Mouse (Mus musculus) liver, postnatal 0 days (tissue): ENCODE measurements around the gene Repin1. TPM values are rescaled to one million over a fixed set of nuclear protein-coding genes. Genes with fewer than 3 reads are reported as not detected.

Experiments
- ATAC-seq: fragments of 200-750 bp; cut with Nextera tagmentation; 2 replicates; pipeline ENCODE4 v1.8.0; 2017; ENCODE audit warnings: mild to moderate bottlenecking, moderate library complexity
- DNase-seq: peaks from one replicate; pipeline ENCODE4 v3.0.0-alpha.2; 2016
- H3K27ac ChIP-seq: fragments of 300-500 bp; sonication (generic); 2 replicates; pipeline ENCODE4 v1.5.1; 2014; ENCODE audit warnings: antibody characterized with exemption, moderate library complexity, mild to moderate bottlenecking, low read depth
- H3K27me3 ChIP-seq: fragments of 300-500 bp; sonication (generic); 2 replicates; pipeline ENCODE4 v1.6.1; 2014; ENCODE audit warnings: low read length, control low read depth, mixed read lengths; ENCODE audit not compliant: insufficient read depth
- H3K36me3 ChIP-seq: fragments of 300-500 bp; sonication (generic); replicated peaks from 2 replicates; pipeline ENCODE4 v1.6.1; 2014; ENCODE audit warnings: mild to moderate bottlenecking, control low read depth, low read length, moderate library complexity, mixed read lengths; ENCODE audit not compliant: insufficient read depth
- H3K4me1 ChIP-seq: fragments of 300-500 bp; sonication (generic); 2 replicates; pipeline ENCODE4 v1.6.1; 2014; ENCODE audit warnings: antibody characterized with exemption, mild to moderate bottlenecking, control low read depth; ENCODE audit not compliant: insufficient read depth
- H3K4me2 ChIP-seq: fragments of 300-500 bp; sonication (generic); 2 replicates; pipeline ENCODE4 v1.6.1; 2014; ENCODE audit warnings: low read depth, mild to moderate bottlenecking, low read length, moderate library complexity, mixed read lengths
- H3K4me3 ChIP-seq: fragments of 300-500 bp; sonication (generic); 2 replicates; pipeline ENCODE4 v1.5.1; 2014; ENCODE audit warnings: low read depth, low read length
- H3K9ac ChIP-seq: fragments of 300-500 bp; sonication (generic); replicated peaks from 2 replicates; pipeline ENCODE4 v1.6.1; 2014; ENCODE audit warnings: mild to moderate bottlenecking, moderate library complexity
- H3K9me3 ChIP-seq: fragments of 300-500 bp; sonication (generic); 2 replicates; pipeline ENCODE4 v1.6.1; 2016; ENCODE audit warnings: mild to moderate bottlenecking, control low read depth, low read length, mixed read lengths
- CTCF ChIP-seq: sonication (generic); IDR thresholded peaks from 2 replicates; pipeline ENCODE4 v1.5.1; 2016; ENCODE audit warnings: antibody characterized with exemption, low read depth
- EP300 ChIP-seq: IDR thresholded peaks from 2 replicates; pipeline ENCODE4 v1.6.1; 2016; ENCODE audit warnings: antibody characterized with exemption, low read depth, mild to moderate bottlenecking
- WGBS: fragments of 180-500 bp; shearing (Covaris S2); extraction: QIAGEN DNeasy Blood & Tissue Kit; methylation state at CpG from one replicate; pipeline ENCODE4 v1.1.7; 2014; ENCODE audit not compliant: insufficient replicate concordance; 5-methylcytosine and 5-hydroxymethylcytosine counted together
- polyA plus RNA-seq: library from polyadenylated mRNA; unstranded; fragments of >200 nt; fragmentation: Nextera tagmentation; extraction: Ambion mirVana; gene quantifications from 2 replicates; pipeline ENCODE4 v1.2.1, GENCODE M21; 2015

The Repin1 gene
- polyA plus RNA-seq, 1 experiment from 2014 or later = 14.4 TPM

- peak overlapping the region; percentile 42 for H3K4me3 ChIP-seq
- 2% methylated on average over 32 of the region's 32 CpGs for WGBS
- TF ChIP-seq EP300 (no peak), CTCF (no peak)
- ATAC-seq = no peak
- DNase-seq = peak; percentile 35
- H3K9ac ChIP-seq = peak overlapping the region; percentile 46
- H3K4me2 ChIP-seq = peak overlapping the region; percentile 79
- H3K36me3 ChIP-seq = no peaks in the 10 kb centered on the region
- H3K9me3 ChIP-seq = no peaks in the 10 kb centered on the region
- H3K4me1 ChIP-seq = peaks cover 16% of the 10 kb centered on the region
- H3K27me3 ChIP-seq = peaks cover 20% of the 10 kb centered on the region
- no peak overlapping the region for H3K27ac ChIP-seq
Measured at GRCm38 (mm10) chr6:48626984-48627383, 33.3 kb downstream of the Repin1 start.

DNA sequence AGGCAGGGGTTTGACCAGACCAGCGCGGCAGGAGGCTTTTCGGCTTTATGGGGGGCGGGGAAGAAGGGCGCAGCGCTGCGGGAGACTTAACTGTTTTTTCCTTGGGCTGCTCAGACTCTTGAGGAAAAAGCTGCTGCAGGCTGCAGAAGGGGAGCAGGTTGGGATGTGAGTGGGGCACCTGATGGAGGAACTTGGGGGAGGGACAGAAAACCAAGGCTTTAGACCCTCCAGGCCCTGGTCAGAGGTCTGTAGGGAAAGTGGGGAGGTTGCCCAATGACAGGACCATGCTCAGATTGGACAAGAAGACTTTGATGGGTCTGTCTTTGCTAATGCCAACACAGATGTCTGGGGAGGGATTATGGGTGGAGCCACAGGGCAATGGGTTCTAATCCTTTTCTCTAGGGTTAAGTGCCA lies 33.8 kb downstream of the Repin1 start:
- ATAC-seq = no peak
- DNase-seq = no peak
- Histone ChIP-seq H3K4me2 (peak overlapping the region; percentile 79), H3K27ac (no peak overlapping the region), H3K36me3 (no peaks in the 10 kb centered on the region), H3K9ac (peak overlapping the region; percentile 46), H3K4me3 (peak overlapping the region; percentile 42), H3K9me3 (no peaks in the 10 kb centered on the region), H3K27me3 (peaks cover 20% of the 10 kb centered on the region), H3K4me1 (peaks cover 16% of the 10 kb centered on the region)
- 5% methylated on average over 7 of the region's 7 CpGs for WGBS
- TF ChIP-seq EP300 (no peak), CTCF (no peak)

- WGBS = 54% methylated on average over 3 of the region's 3 CpGs
- Histone ChIP-seq H3K9ac (no peak overlapping the region), H3K4me3 (no peak overlapping the region), H3K27ac (no peak overlapping the region), H3K27me3 (peaks cover 20% of the 10 kb centered on the region), H3K4me2 (no peak overlapping the region), H3K9me3 (no peaks in the 10 kb centered on the region), H3K36me3 (no peaks in the 10 kb centered on the region), H3K4me1 (peaks cover 16% of the 10 kb centered on the region)
- DNase-seq = no peak
- ATAC-seq = no peak
- no peak for TF ChIP-seq EP300
- no peak for TF ChIP-seq CTCF
Measured at GRCm38 (mm10) chr6:48628377-48628776, 34.7 kb downstream of the Repin1 start.

GRCm38 (mm10) chr6:48628808-48629660 lies 35.4 kb downstream of the Repin1 start:
- TF ChIP-seq EP300 (no peak), CTCF (no peak)
- Histone ChIP-seq H3K4me1 (peaks cover 16% of the 10 kb centered on the region), H3K27me3 (peaks cover 20% of the 10 kb centered on the region), H3K27ac (no peak overlapping the region), H3K9ac (no peak overlapping the region), H3K4me3 (peak overlapping the region; percentile 21), H3K4me2 (peak overlapping the region; percentile 65), H3K36me3 (no peaks in the 10 kb centered on the region), H3K9me3 (no peaks in the 10 kb centered on the region)
- DNase-seq (no peak), ATAC-seq (peak; percentile 17; the same call in 1 of the 2 replicates)
- 5% methylated on average over 54 of the region's 54 CpGs for WGBS

DNA sequence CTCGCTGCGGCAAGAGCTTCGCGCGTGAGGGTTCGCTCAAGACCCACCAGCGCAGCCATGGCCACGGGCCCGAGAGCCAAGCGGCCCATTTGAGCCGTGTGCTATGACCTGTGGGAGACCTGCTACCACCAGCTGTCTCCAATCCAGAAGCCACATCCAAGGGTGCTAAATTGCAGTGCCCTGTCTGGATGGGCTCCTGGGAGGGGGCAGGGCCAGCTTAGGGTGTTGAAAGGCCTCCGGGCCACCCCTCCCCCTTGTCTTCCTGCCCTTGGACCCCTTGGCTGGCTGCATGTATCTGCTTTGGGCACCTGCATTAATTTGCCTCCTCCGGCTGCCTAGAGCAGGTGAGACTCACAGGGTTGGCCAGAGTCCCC lies 36.0 kb downstream of the Repin1 start:
- Histone ChIP-seq H3K27ac (no peak overlapping the region), H3K36me3 (no peaks in the 10 kb centered on the region), H3K9me3 (no peaks in the 10 kb centered on the region), H3K4me1 (peaks cover 16% of the 10 kb centered on the region), H3K27me3 (peaks cover 20% of the 10 kb centered on the region), H3K4me3 (peak overlapping the region; percentile 21), H3K4me2 (peak overlapping the region; percentile 65), H3K9ac (no peak overlapping the region)
- DNase-seq = no peak
- no peak for TF ChIP-seq CTCF
- TF ChIP-seq EP300 = no peak
- WGBS = 18% methylated on average over 13 of the region's 13 CpGs
- peak; percentile 12; the same call in 1 of the 2 replicates for ATAC-seq

GRCm38 (mm10) chr6:48630831-48631230 lies 37.1 kb downstream of the Repin1 start:
- Histone ChIP-seq H3K4me3 (no peak overlapping the region), H3K36me3 (no peaks in the 10 kb centered on the region), H3K9ac (no peak overlapping the region), H3K9me3 (no peaks in the 10 kb centered on the region), H3K4me2 (no peak overlapping the region), H3K27me3 (peaks cover 19% of the 10 kb centered on the region), H3K4me1 (peaks cover 16% of the 10 kb centered on the region), H3K27ac (no peak overlapping the region)
- no peak for ATAC-seq
- no peak for DNase-seq
- TF ChIP-seq CTCF (no peak), EP300 (no peak)
- WGBS = 75% methylated on average over 8 of the region's 8 CpGs
